ENCODE assay signal across 8 mouse cellular contexts in the genomic region with DNA sequence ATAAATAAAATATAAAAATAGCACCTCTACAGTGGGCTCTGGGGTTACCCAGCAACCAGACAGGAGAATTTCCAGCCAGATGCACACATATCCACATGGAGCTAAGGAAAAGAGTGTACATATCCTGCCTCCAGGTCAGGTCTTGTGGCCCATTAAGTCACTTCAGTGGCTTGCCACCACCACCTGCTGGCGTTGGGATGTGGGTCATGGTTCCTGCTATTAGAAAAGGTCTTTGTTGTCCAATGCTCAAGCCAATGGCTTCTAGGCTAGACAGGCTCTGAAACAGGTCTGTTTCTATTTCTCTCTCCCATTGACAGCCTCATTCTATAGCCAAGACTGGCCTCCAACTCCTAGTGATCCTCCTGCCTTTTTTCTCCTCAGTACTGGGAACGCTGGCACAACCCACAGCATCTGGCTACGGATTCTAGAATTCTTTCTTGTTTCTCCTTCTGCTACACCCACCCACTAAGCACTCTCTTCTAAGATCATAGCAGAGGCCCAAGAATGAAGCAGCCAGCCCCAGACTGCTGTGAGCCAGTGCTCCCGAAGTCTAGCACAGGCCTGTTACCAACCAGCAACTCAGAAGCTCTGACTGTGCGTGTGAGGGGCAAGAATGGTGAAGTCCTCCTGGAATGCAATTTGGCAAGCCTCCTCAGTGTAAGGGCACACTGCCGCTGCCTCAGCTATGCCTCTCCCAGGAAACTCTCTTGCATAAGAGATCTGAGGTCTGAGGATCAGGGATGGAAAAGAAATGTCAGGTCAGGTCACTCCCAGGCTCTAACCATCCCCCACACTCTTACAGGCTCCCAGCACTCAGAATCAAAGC. TPM values are rescaled to one million over a fixed set of nuclear protein-coding genes. Genes with fewer than 3 reads are reported as not detected.
DNase-seq lines count a peak whose midpoint lies in the region; ATAC-seq and TF ChIP-seq lines count a peak whose summit lies in the region.

No protein-coding gene starts in this region.

- no peaks in the 10 kb centered on the region for H3K36me3 ChIP-seq in liver, adult 2 months (ENCODE audit: control insufficient read depth, insufficient read depth, low read length)
- peaks cover 35% of the 10 kb centered on the region for H3K36me3 ChIP-seq in liver, embryonic 12.5 days
- H3K36me3 ChIP-seq in forebrain, embryonic 13.5 days (ENCODE audit: poor library complexity, severe bottlenecking) = peaks cover 27% of the 10 kb centered on the region

- no peak overlapping the region for H3K4me2 ChIP-seq in liver, embryonic 12.5 days
- H3K4me2 ChIP-seq in forebrain, embryonic 13.5 days = no peak overlapping the region

- peak; percentile 50 for TF ChIP-seq CTCF in liver, adult 2 months (IDR thresholded peaks at IDR 0.05; ENCODE audit: low read depth, low read length)

- 42% methylated on average over 6 of the region's 6 CpGs for WGBS in liver, adult 2 months
- WGBS in liver, embryonic 12.5 days (ENCODE audit: insufficient replicate concordance) = 81% methylated on average over 6 of the region's 6 CpGs
- WGBS in forebrain, embryonic 13.5 days = 89% methylated on average over 6 of the region's 6 CpGs

- no peaks in the 10 kb centered on the region for H3K9me3 ChIP-seq in liver, embryonic 12.5 days (replicated peaks)
- H3K9me3 ChIP-seq in forebrain, embryonic 13.5 days (replicated peaks) = no peaks in the 10 kb centered on the region

- no peak for ATAC-seq in liver, embryonic 12.5 days
- ATAC-seq in forebrain, embryonic 13.5 days = no peak
- ATAC-seq in erythroblast, adult 5-6 weeks (replicated peaks; ENCODE audit: low FRiP score, poor library complexity, severe bottlenecking) = no peak

- peaks cover 24% of the 10 kb centered on the region for H3K4me1 ChIP-seq in liver, adult 2 months (ENCODE audit: control insufficient read depth, insufficient read depth, low read length)
- H3K4me1 ChIP-seq in liver, embryonic 12.5 days = peaks cover 50% of the 10 kb centered on the region
- H3K4me1 ChIP-seq in forebrain, embryonic 13.5 days = no peaks in the 10 kb centered on the region

- H3K4me3 ChIP-seq in liver, adult 2 months (ENCODE audit: insufficient read depth, low read depth, low read length) = no peak overlapping the region
- H3K4me3 ChIP-seq in liver, embryonic 12.5 days = no peak overlapping the region
- no peak overlapping the region for H3K4me3 ChIP-seq in forebrain, embryonic 13.5 days

- no peak overlapping the region for H3K9ac ChIP-seq in liver, adult 2 months (ENCODE audit: low read depth, low read length)
- H3K9ac ChIP-seq in liver, embryonic 12.5 days = no peak overlapping the region
- no peak overlapping the region for H3K9ac ChIP-seq in forebrain, embryonic 13.5 days

- H3K79me2 ChIP-seq in liver, adult 2 months (ENCODE audit: control insufficient read depth, insufficient read depth, low read length) = peaks cover 69% of the 10 kb centered on the region

- peak; percentile 29 for DNase-seq in cerebellum, adult 11-12 months
- DNase-seq in cerebellum, postnatal 4 days (ENCODE audit: low spot score in 2 of 2) = no peak
- peak; percentile 82 for DNase-seq in liver, adult 2 months (ENCODE audit: extremely low read depth, low read depth, low spot score)
- peak; percentile 35 for DNase-seq in gastrocnemius, postnatal 10 days
- peak; percentile 76 for DNase-seq in lung, postnatal 36 days

- peak overlapping the region; percentile 30 for H3K27ac ChIP-seq in liver, adult 2 months (replicated peaks; ENCODE audit: insufficient read depth, low read depth, low read length)
- no peak overlapping the region for H3K27ac ChIP-seq in liver, embryonic 12.5 days
- no peak overlapping the region for H3K27ac ChIP-seq in forebrain, embryonic 13.5 days

- no peaks in the 10 kb centered on the region for H3K27me3 ChIP-seq in liver, adult 2 months (ENCODE audit: control insufficient read depth, insufficient read depth, low read length)
- H3K27me3 ChIP-seq in liver, embryonic 12.5 days (replicated peaks) = no peaks in the 10 kb centered on the region
- no peaks in the 10 kb centered on the region for H3K27me3 ChIP-seq in forebrain, embryonic 13.5 days

- no peak for TF ChIP-seq POLR2A in liver, adult 2 months (IDR thresholded peaks at IDR 0.05; ENCODE audit: extremely low read depth, insufficient read depth, low read length)

RNA-seq across cellular contexts. Expression of a gene that starts 19.4 kb away (rescaled TPM):
- total RNA-seq in liver, adult 2 months (2014; rRNA removed) = 0.55 and 0.87 TPM in 2 replicates
- polyA plus RNA-seq in liver, adult 2 months (2012; rRNA removed) = 3.6 and 4.6 TPM in 2 replicates
- 2.9 and 3.3 TPM in 2 replicates for polyA plus RNA-seq in liver, embryonic 12.5 days (2016; fragmentation: Nextera tagmentation; extraction: Ambion mirVana)
- 10 to 100 TPM in 1 of 2 experiments, 1 to 10 TPM in 1; 8.2 to 11.5 TPM for total RNA-seq in gastrocnemius, postnatal 10 days (2021)
- polyA plus RNA-seq in forebrain, embryonic 13.5 days (2015; fragmentation: Nextera tagmentation; extraction: Ambion mirVana) = 8.4 and 8.5 TPM in 2 replicates
- total RNA-seq in erythroblast, adult 5-6 weeks (2015; ENCODE audit: low replicate concordance) = 6.5 and 20.9 TPM in 2 replicates
- total RNA-seq in erythroblast, adult 5-6 weeks (2017; ENCODE audit: low replicate concordance) = 0.14 and 2.2 TPM in 2 replicates

RNA-seq across cellular contexts. Expression of a gene that starts 33.3 kb away (rescaled TPM):
- not detected in 2 replicates for total RNA-seq in liver, adult 2 months (2014; rRNA removed)
- polyA plus RNA-seq in liver, adult 2 months (2012; rRNA removed) = 0.02 TPM in 1 of 2 replicates, not detected in the other
- not detected in 2 replicates for polyA plus RNA-seq in liver, embryonic 12.5 days (2016; fragmentation: Nextera tagmentation; extraction: Ambion mirVana)
- not detected for total RNA-seq in gastrocnemius, postnatal 10 days (2021)
- polyA plus RNA-seq in forebrain, embryonic 13.5 days (2015; fragmentation: Nextera tagmentation; extraction: Ambion mirVana) = not detected in 2 replicates
- total RNA-seq in erythroblast, adult 5-6 weeks (2015; ENCODE audit: low replicate concordance) = not detected in 2 replicates
- 0.28 TPM in 1 of 2 replicates, not detected in the other for total RNA-seq in erythroblast, adult 5-6 weeks (2017; ENCODE audit: low replicate concordance)

Comparison
In these comparisons a context has a peak if more than half of its experiments do, and no peak if none do; other contexts are left out.
1. DNase-seq: peak in cerebellum, adult 11-12 months (single experiment), liver, adult 2 months (single experiment), gastrocnemius, postnatal 10 days (single experiment) and lung, postnatal 36 days (single experiment); none in cerebellum, postnatal 4 days (0 of 2).